Mouse (Mus musculus): Measurements from ENCODE around the gene Tmem203. TPM values are rescaled to one million over a fixed set of nuclear protein-coding genes. Genes with fewer than 3 reads are reported as not detected.
A peak's percentile ranks its signal among the peaks of the same experiment; 100 is the strongest.

Tmem203 gene
- total RNA-seq, 1 experiment = 20.2 TPM

DNA sequence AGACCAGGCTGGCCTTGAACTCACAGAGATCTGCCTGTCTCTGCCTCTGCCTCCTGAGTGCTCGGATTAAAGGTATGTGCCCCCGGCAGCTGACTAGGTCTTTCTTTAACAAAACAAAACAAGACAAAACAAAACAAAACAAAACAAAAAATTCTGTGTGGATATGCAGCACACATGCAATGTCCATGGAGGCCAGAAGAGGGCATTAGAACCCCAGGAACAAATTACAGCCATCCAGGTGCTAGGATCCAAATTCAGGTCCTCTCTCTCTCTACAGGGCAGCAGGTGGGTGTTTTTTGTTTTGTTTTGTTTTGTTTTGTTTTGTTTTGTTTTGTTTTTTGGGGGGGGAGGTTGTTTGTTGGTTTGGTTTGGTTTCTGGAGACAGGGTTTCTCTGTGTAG is 3.6 kb downstream of the Tmem203 start:
- H3K27ac ChIP-seq (ENCODE audit: insufficient read depth, low read depth, low read length, poor library complexity, severe bottlenecking) = no peak overlapping the region
- in situ Hi-C loops (cut with MboI; ENCODE audit: low sequenced_read_pairs in 2 of 2, unreplicated experiment in 2 of 2) = no loop called here
- no peak overlapping the region for H3K4me3 ChIP-seq (ENCODE audit: insufficient read depth in 1 of 2, low read depth in 1 of 2, low read length in 2 of 2, poor library complexity in 1 of 2, severe bottlenecking in 1 of 2)
- peaks cover under 1 to 2% of the 10 kb centered on the region in 2 experiments; a peak in 2 of 4 replicates for H3K4me1 ChIP-seq (ENCODE audit: control insufficient read depth in 2 of 2, insufficient read depth in 2 of 2, low read length in 2 of 2, poor library complexity in 1 of 2)
- TF ChIP-seq ZC3H11A (IDR thresholded peaks at IDR 0.05; ENCODE audit: borderline replicate concordance, low read depth, low read length) (peak; percentile 39; the same call in 1 of the 2 replicates), CHD2 (IDR thresholded peaks at IDR 0.05; ENCODE audit: low read depth, low read length) (no peak)
- H3K9me3 ChIP-seq (ENCODE audit: control insufficient read depth, insufficient read depth, low read depth, low read length) = no peaks in the 10 kb centered on the region
- no peak overlapping the region; the same call in 1 of the 2 replicates for H3K9ac ChIP-seq (ENCODE audit: insufficient read depth, low read depth, low read length, poor library complexity, severe bottlenecking)
- no peak for DNase-seq (ENCODE audit: low read depth, low spot score)
- H3K36me3 ChIP-seq (ENCODE audit: control insufficient read depth, insufficient read depth, low read length, poor library complexity, severe bottlenecking) = no peaks in the 10 kb centered on the region

DNA sequence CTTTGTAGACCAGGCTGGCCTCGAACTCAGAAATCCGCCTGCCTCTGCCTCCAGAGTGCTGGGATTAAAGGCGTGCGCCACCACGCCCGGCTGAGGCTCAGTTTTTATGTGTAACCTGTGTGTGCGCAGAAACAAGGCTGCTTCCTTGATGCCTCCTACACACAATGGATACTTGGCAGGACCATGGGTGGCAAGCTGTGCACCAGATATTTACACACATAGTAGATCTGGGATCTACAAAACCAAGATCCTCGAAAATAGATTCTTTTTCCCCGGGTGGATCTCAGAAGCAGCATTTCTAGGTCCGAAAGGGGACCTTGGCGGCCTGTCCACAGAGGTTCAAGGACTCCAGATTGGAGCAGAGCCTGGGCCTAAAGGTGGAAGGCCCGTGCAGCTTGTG is 6.6 kb downstream of the Tmem203 start:
- H3K4me3 ChIP-seq (ENCODE audit: insufficient read depth in 1 of 2, low read depth in 1 of 2, low read length in 2 of 2, poor library complexity in 1 of 2, severe bottlenecking in 1 of 2) = peak overlapping the region; percentile 53 to 78
- in situ Hi-C loops (cut with MboI; ENCODE audit: low sequenced_read_pairs in 2 of 2, unreplicated experiment in 2 of 2) = no loop called here
- no peaks in the 10 kb centered on the region for H3K9me3 ChIP-seq (ENCODE audit: control insufficient read depth, insufficient read depth, low read depth, low read length)
- H3K4me1 ChIP-seq (ENCODE audit: control insufficient read depth in 2 of 2, insufficient read depth in 2 of 2, low read length in 2 of 2, poor library complexity in 1 of 2) = peaks cover 0 to 8% of the 10 kb centered on the region in 2 experiments; a peak in 1 of 4 replicates
- H3K36me3 ChIP-seq (ENCODE audit: control insufficient read depth, insufficient read depth, low read length, poor library complexity, severe bottlenecking) = peaks cover 2% of the 10 kb centered on the region; the same call in 1 of the 2 replicates
- H3K9ac ChIP-seq (ENCODE audit: insufficient read depth, low read depth, low read length, poor library complexity, severe bottlenecking) = peak overlapping the region; percentile 71; the same call in 1 of the 2 replicates
- no peak for DNase-seq (ENCODE audit: low read depth, low spot score)
- peak overlapping the region; percentile 49; the same call in 1 of the 2 replicates for H3K27ac ChIP-seq (ENCODE audit: insufficient read depth, low read depth, low read length, poor library complexity, severe bottlenecking)
- no peak for TF ChIP-seq ZC3H11A (IDR thresholded peaks at IDR 0.05; ENCODE audit: borderline replicate concordance, low read depth, low read length)
- no peak for TF ChIP-seq CHD2 (IDR thresholded peaks at IDR 0.05; ENCODE audit: low read depth, low read length)
- no peak for TF ChIP-seq MAFK (IDR thresholded peaks at IDR 0.05; ENCODE audit: insufficient read depth, low read depth, low read length)
- TF ChIP-seq HCFC1 (IDR thresholded peaks at IDR 0.05; ENCODE audit: borderline replicate concordance, insufficient read depth, low read length) = no peak
- no peak for TF ChIP-seq ZNF384 (IDR thresholded peaks at IDR 0.05; ENCODE audit: low read depth, low read length)

DNA sequence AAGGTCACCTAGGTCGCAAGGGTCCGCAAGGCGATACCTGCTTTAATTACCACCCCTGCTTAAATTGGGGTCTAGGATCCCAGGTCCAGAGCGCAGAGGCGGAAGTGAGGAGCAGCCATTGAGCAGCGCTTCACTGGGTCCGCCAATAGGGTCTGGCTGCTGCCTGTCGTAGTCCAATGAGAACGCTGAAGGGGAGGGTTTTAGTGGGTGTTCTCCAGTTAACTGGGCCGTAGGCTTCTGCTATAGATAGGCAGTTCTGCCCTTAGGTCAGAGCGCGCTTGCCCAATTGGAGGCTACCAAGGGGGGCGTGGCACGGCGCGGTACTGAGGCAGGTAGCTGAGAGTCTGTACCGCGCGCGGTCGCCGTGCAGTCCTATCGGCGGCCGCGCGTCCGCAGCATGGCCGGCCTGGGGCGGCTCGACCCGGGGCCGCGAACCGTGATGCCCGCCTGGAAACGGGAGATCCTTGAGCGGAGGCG is 7.1 kb downstream of the Tmem203 start, which contains the start of gene Tprn:
Gene Tprn (plus strand): TSS at position 328 of the 477 bp plus-strand sequence.
- Histone ChIP-seq H3K4me3 (ENCODE audit: insufficient read depth in 1 of 2, low read depth in 1 of 2, low read length in 2 of 2, poor library complexity in 1 of 2, severe bottlenecking in 1 of 2) (peak within 1 kb of the TSS; percentile 87 to 90), H3K27ac (ENCODE audit: insufficient read depth, low read depth, low read length, poor library complexity, severe bottlenecking) (peak within 1 kb of the TSS; percentile 49; the same call in 1 of the 2 replicates), H3K9me3 (ENCODE audit: control insufficient read depth, insufficient read depth, low read depth, low read length) (no peaks in the 10 kb centered on the region), H3K4me1 (ENCODE audit: control insufficient read depth in 2 of 2, insufficient read depth in 2 of 2, low read length in 2 of 2, poor library complexity in 1 of 2) (peaks cover 0 to 11% of the 10 kb centered on the region in 2 experiments; a peak in 1 of 4 replicates), H3K36me3 (ENCODE audit: control insufficient read depth, insufficient read depth, low read length, poor library complexity, severe bottlenecking) (peaks cover 2% of the 10 kb centered on the region; the same call in 1 of the 2 replicates), H3K9ac (ENCODE audit: insufficient read depth, low read depth, low read length, poor library complexity, severe bottlenecking) (peak within 1 kb of the TSS; percentile 86)
- in situ Hi-C loops (cut with MboI; ENCODE audit: low sequenced_read_pairs in 2 of 2, unreplicated experiment in 2 of 2) = no loop called here
- DNase-seq (ENCODE audit: low read depth, low spot score) = peak; percentile 96
- peak; percentile 91 for TF ChIP-seq CHD2 (IDR thresholded peaks at IDR 0.05; ENCODE audit: low read depth, low read length)
- no peak for TF ChIP-seq HCFC1 (IDR thresholded peaks at IDR 0.05; ENCODE audit: borderline replicate concordance, insufficient read depth, low read length)

DNA sequence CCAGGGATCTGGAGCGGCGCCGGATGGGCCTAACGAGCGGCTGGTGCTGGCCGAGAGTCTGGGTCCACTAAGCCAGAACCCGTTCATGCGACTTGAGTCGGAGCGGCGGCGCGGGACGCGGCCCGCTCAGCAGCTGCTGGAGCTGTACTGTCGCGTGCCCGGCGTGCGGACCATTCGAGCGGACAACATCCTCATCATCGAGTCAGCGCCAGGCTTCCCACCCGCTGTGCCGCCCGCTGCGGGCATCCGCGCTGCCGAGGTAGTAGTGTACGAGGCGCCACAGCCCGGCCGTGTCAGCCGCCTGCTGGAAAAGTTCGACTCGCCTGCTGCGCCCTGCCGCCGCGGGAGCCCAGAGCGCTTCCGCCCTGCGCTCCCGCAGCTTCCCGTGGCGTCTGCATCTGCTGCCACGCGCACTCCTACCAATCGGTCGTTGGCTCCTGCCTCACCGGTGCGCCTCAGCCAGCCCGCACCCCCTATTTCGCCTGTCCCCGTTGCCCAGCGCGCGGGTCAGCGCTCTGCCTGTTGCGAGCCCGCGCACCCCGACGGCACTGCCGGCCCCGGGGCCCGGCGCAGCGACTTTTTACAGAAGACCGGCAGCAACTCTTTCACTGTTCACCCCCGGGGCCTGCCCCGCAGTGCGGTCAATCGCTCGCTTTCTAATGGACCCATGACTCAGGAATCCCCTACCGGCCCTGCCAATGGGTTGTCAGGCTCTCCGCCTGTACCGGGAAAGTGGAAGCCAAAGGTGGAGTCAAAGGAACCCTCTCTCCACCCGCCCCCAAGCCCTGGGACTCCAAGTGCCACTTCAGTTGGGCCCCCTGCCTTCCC is 7.8 kb downstream of the Tmem203 start:
- no peak for DNase-seq (ENCODE audit: low read depth, low spot score)
- in situ Hi-C loops (cut with MboI; ENCODE audit: low sequenced_read_pairs in 2 of 2, unreplicated experiment in 2 of 2) = no loop called here
- H3K4me3 ChIP-seq (ENCODE audit: insufficient read depth in 1 of 2, low read depth in 1 of 2, low read length in 2 of 2, poor library complexity in 1 of 2, severe bottlenecking in 1 of 2) = peak overlapping the region; percentile 87 to 90
- H3K9me3 ChIP-seq (ENCODE audit: control insufficient read depth, insufficient read depth, low read depth, low read length) = no peaks in the 10 kb centered on the region
- H3K36me3 ChIP-seq (ENCODE audit: control insufficient read depth, insufficient read depth, low read length, poor library complexity, severe bottlenecking) = peaks cover 2% of the 10 kb centered on the region; the same call in 1 of the 2 replicates
- peak overlapping the region; percentile 86 for H3K9ac ChIP-seq (ENCODE audit: insufficient read depth, low read depth, low read length, poor library complexity, severe bottlenecking)
- no peak for TF ChIP-seq MAFK (IDR thresholded peaks at IDR 0.05; ENCODE audit: insufficient read depth, low read depth, low read length)
- TF ChIP-seq ZNF384 (IDR thresholded peaks at IDR 0.05; ENCODE audit: low read depth, low read length) = no peak
- TF ChIP-seq ZC3H11A (IDR thresholded peaks at IDR 0.05; ENCODE audit: borderline replicate concordance, low read depth, low read length) = no peak
- no peak for TF ChIP-seq CHD2 (IDR thresholded peaks at IDR 0.05; ENCODE audit: low read depth, low read length)
- no peak for TF ChIP-seq HCFC1 (IDR thresholded peaks at IDR 0.05; ENCODE audit: borderline replicate concordance, insufficient read depth, low read length)
- H3K27ac ChIP-seq (ENCODE audit: insufficient read depth, low read depth, low read length, poor library complexity, severe bottlenecking) = peak overlapping the region; percentile 22; the same call in 1 of the 2 replicates
- H3K4me1 ChIP-seq (ENCODE audit: control insufficient read depth in 2 of 2, insufficient read depth in 2 of 2, low read length in 2 of 2, poor library complexity in 1 of 2) = peaks cover 0 to 12% of the 10 kb centered on the region in 2 experiments; a peak in 1 of 4 replicates

Measured in ES-E14 (cell line).